8 mouse cellular contexts compared by ENCODE assay signal in genomic region chr10:53347787-53348755, GRCm38 (mm10). TPM values are rescaled to one million over a fixed set of nuclear protein-coding genes. Genes with fewer than 3 reads are reported as not detected.
DNase-seq lines count a peak whose midpoint lies in the region; ATAC-seq and TF ChIP-seq lines count a peak whose summit lies in the region.

No protein-coding gene starts in this region.

- H3K9ac ChIP-seq in heart, embryonic 12.5 days: no peak overlapping the region
- H3K9ac ChIP-seq in midbrain, embryonic 13.5 days (replicated peaks): no peak overlapping the region

- no peak for ATAC-seq in heart, embryonic 12.5 days (ENCODE audit: insufficient number of reproducible peaks, low FRiP score)
- ATAC-seq in midbrain, embryonic 13.5 days: peak; percentile 79

- no peaks in the 10 kb centered on the region for H3K9me3 ChIP-seq in heart, embryonic 12.5 days (replicated peaks)
- no peaks in the 10 kb centered on the region for H3K9me3 ChIP-seq in midbrain, embryonic 13.5 days

- peaks cover 11% of the 10 kb centered on the region for H3K36me3 ChIP-seq in heart, embryonic 12.5 days
- no peaks in the 10 kb centered on the region for H3K36me3 ChIP-seq in midbrain, embryonic 13.5 days
- H3K36me3 ChIP-seq in splenic B cell, adult 2 months (ENCODE audit: control insufficient read depth, insufficient read depth, low read length, poor library complexity, severe bottlenecking): no peaks in the 10 kb centered on the region

- no peak overlapping the region for H3K27ac ChIP-seq in heart, embryonic 12.5 days (ENCODE audit: poor library complexity, severe bottlenecking)
- peak overlapping the region; percentile 45; the same call in 1 of the 2 replicates for H3K27ac ChIP-seq in left cerebral cortex, adult 2 months
- H3K27ac ChIP-seq in midbrain, embryonic 13.5 days: no peak overlapping the region

- no peaks in the 10 kb centered on the region for H3K27me3 ChIP-seq in heart, embryonic 12.5 days (replicated peaks)
- H3K27me3 ChIP-seq in midbrain, embryonic 13.5 days: no peaks in the 10 kb centered on the region
- no peaks in the 10 kb centered on the region for H3K27me3 ChIP-seq in splenic B cell, adult 2 months (ENCODE audit: control insufficient read depth, insufficient read depth, low read length, poor library complexity, severe bottlenecking)

- DNase-seq in heart, adult 8-10 months (ENCODE audit: low spot score): peak; percentile 85
- peak; percentile 89 for DNase-seq in brain, embryonic 14.5 days (ENCODE audit: low read depth)
- peak; percentile 66 for DNase-seq in fibroblast of lung, adult 2 months (ENCODE audit: low read depth)
- peak; percentile 94 for DNase-seq in induced T-regulatory cell, adult 2 months (ENCODE audit: low read depth)
- peak; percentile 32 to 45 for DNase-seq in left cerebral cortex, adult 2 months (ENCODE audit: extremely low spot score in 1 of 2, low spot score in 2 of 2)
- DNase-seq in splenic B cell, adult 2 months (ENCODE audit: low read depth, low spot score): peak; percentile 88

- intact Hi-C loops in left cerebral cortex, adult 2 months (cut with DNase I): loop anchor here (1.0 to 5.0 kb wide), 5 partner anchors 31 to 249 kb away; partner anchors contain the start of genes Asf1a and Cep85l

- no peak overlapping the region for H3K4me3 ChIP-seq in heart, embryonic 12.5 days
- no peak overlapping the region for H3K4me3 ChIP-seq in left cerebral cortex, adult 2 months
- no peak overlapping the region for H3K4me3 ChIP-seq in midbrain, embryonic 13.5 days (replicated peaks)

- peak; percentile 73 for TF ChIP-seq CTCF in brain, embryonic 14.5 days (IDR thresholded peaks at IDR 0.05; ENCODE audit: borderline replicate concordance, extremely low read depth, insufficient read depth, insufficient read length)
- peak; percentile 94 for TF ChIP-seq CTCF in left cerebral cortex, adult 2 months (IDR thresholded peaks at IDR 0.05)

- TF ChIP-seq POLR2A in brain, embryonic 14.5 days (IDR thresholded peaks at IDR 0.05; ENCODE audit: borderline replicate concordance, extremely low read depth, insufficient read depth, insufficient read length, poor library complexity, severe bottlenecking): no peak

- H3K4me1 ChIP-seq in heart, embryonic 12.5 days (replicated peaks): 0 out of 2 replicates have a peak, but pooled peaks cover 3% of the 10 kb centered on the region
- no peaks in the 10 kb centered on the region for H3K4me1 ChIP-seq in midbrain, embryonic 13.5 days (replicated peaks)

- no peak overlapping the region for H3K4me2 ChIP-seq in heart, embryonic 12.5 days
- H3K4me2 ChIP-seq in midbrain, embryonic 13.5 days (replicated peaks): no peak overlapping the region

- WGBS in heart, embryonic 12.5 days: 51% methylated on average over 10 of the region's 10 CpGs
- WGBS in midbrain, embryonic 13.5 days: 59% methylated on average over 10 of the region's 10 CpGs

RNA-seq across cellular contexts. Expression of gene Pln, which starts 10.6 kb away (rescaled TPM):
- total RNA-seq in heart, adult 8-10 months (2022): 1,000 to 10,000 TPM; 7,188 to 8,681 (median 7,674) TPM
- 666 and 709 TPM in 2 replicates for polyA plus RNA-seq in heart, embryonic 12.5 days (2016; fragmentation: Nextera tagmentation; extraction: Ambion mirVana)
- polyA plus RNA-seq in brain, embryonic 14.5 days (2012; rRNA removed): 0.06 and 0.07 TPM in 2 replicates
- total RNA-seq in left cerebral cortex, adult 2 months (2021): 1 to 10 TPM; 1.4 to 2.1 TPM
- 1.0 and 1.5 TPM in 2 replicates for polyA plus RNA-seq in midbrain, embryonic 13.5 days (2015; fragmentation: Nextera tagmentation; extraction: Ambion mirVana)

RNA-seq across cellular contexts. Expression of gene Cep85l, which starts 31.7 kb away (rescaled TPM):
- 10 to 100 TPM; 13.1 to 16.0 (median 14.3) TPM for total RNA-seq in heart, adult 8-10 months (2022)
- polyA plus RNA-seq in heart, embryonic 12.5 days (2016; fragmentation: Nextera tagmentation; extraction: Ambion mirVana): 5.5 TPM in 2 replicates
- polyA plus RNA-seq in brain, embryonic 14.5 days (2012; rRNA removed): 7.5 and 7.9 TPM in 2 replicates
- total RNA-seq in left cerebral cortex, adult 2 months (2021): 10 to 100 TPM; 21.7 to 24.5 TPM
- polyA plus RNA-seq in midbrain, embryonic 13.5 days (2015; fragmentation: Nextera tagmentation; extraction: Ambion mirVana): 5.1 and 5.6 TPM in 2 replicates

Comparison
In these comparisons a context has a peak if more than half of its experiments do, and no peak if none do; other contexts are left out.
1. DNase-seq: peak in every context shown above with its lines; median percentile 94 in induced T-regulatory cell, adult 2 months; 89 in brain, embryonic 14.5 days; 88 in splenic B cell, adult 2 months; 85 in heart, adult 8-10 months; 66 in fibroblast of lung, adult 2 months; 38 in left cerebral cortex, adult 2 months.
2. RNA of gene Pln, which starts 10.6 kb away (polyA plus RNA-seq): 666 to 709 TPM in heart, embryonic 12.5 days; 1.0 to 1.5 TPM in midbrain, embryonic 13.5 days and 0.06 to 0.07 TPM in brain, embryonic 14.5 days; every median in the first group is over 100 times any median in the second.